Mouse (Mus musculus): ENCODE data around the gene Rab3d. TPM values are rescaled to one million over a fixed set of nuclear protein-coding genes. Genes with fewer than 3 reads are reported as not detected.

The Rab3d gene
- 10 to 100 TPM; 13.5 to 16.1 TPM for total RNA-seq (2021)

GRCm38 (mm10) chr9:21918035-21918592, at the start of gene Rab3d:
Gene Rab3d (minus strand): TSS chr9:21918192.
- peak; percentile 88 to 89 for DNase-seq (ENCODE audit: low spot score in 2 of 2)

GRCm38 (mm10) chr9:21963417-21963816, 45.4 kb upstream of the Rab3d start, which contains the start of gene Epor:
Gene Epor (minus strand): TSS chr9:21963506.
- intact Hi-C loops (cut with DNase I): loop anchor here (5.0 kb wide), 1 partner anchor 89 kb away; the partner anchor contains the start of gene Elavl3
- DNase-seq (ENCODE audit: low spot score in 2 of 2): no peak

More at GRCm38 (mm10) chr9:21918035-21918592, at the start of gene Rab3d:
- intact Hi-C loops (cut with DNase I): no loop called here

- peak; percentile 76 to 80 for DNase-seq (ENCODE audit: low spot score in 2 of 2)
- intact Hi-C loops (cut with DNase I): loop anchor here (5.0 kb wide), 1 partner anchor 90 kb away; the partner anchor contains the start of gene Elavl3
Observed at GRCm38 (mm10) chr9:21962416-21963059, 44.5 kb upstream of the Rab3d start.

GRCm38 (mm10) chr9:21962010-21962409, 44.0 kb upstream of the Rab3d start:
- DNase-seq (ENCODE audit: low spot score in 2 of 2): no peak
- intact Hi-C loops (cut with DNase I): loop anchor here (5.0 kb wide), 1 partner anchor 90 kb away; the partner anchor contains the start of gene Elavl3

- intact Hi-C loops (cut with DNase I): loop anchor here (5.0 kb wide), 1 partner anchor 91 kb away; the partner anchor contains the start of gene Elavl3
Observed at GRCm38 (mm10) chr9:21961366-21961980, 43.5 kb upstream of the Rab3d start.

GRCm38 (mm10) chr9:21960558-21961208, 42.7 kb upstream of the Rab3d start:
- no peak for DNase-seq (ENCODE audit: low spot score in 2 of 2)

More at GRCm38 (mm10) chr9:21961366-21961980, 43.5 kb upstream of the Rab3d start:
- no peak for DNase-seq (ENCODE audit: low spot score in 2 of 2)

GRCm38 (mm10) chr9:21960135-21960534, 42.1 kb upstream of the Rab3d start:
- intact Hi-C loops (cut with DNase I): loop anchor here (5.0 kb wide), 1 partner anchor 92 kb away; the partner anchor contains the start of gene Elavl3
- DNase-seq (ENCODE audit: low spot score in 2 of 2): no peak

More at GRCm38 (mm10) chr9:21960558-21961208, 42.7 kb upstream of the Rab3d start:
- intact Hi-C loops (cut with DNase I): loop anchor here (5.0 kb wide), 1 partner anchor 92 kb away; the partner anchor contains the start of gene Elavl3

GRCm38 (mm10) chr9:21959244-21959643, 41.3 kb upstream of the Rab3d start:
- DNase-seq (ENCODE audit: low spot score in 2 of 2): no peak
- intact Hi-C loops (cut with DNase I): no loop called here

- no peak for DNase-seq (ENCODE audit: low spot score in 2 of 2)
- intact Hi-C loops (cut with DNase I): no loop called here
Observed at GRCm38 (mm10) chr9:21958372-21958771, 40.4 kb upstream of the Rab3d start.

GRCm38 (mm10) chr9:21955570-21956281, 37.7 kb upstream of the Rab3d start, which contains the start of gene Swsap1:
Gene Swsap1 (plus strand): TSS chr9:21955755.
- intact Hi-C loops (cut with DNase I): loop anchor here (2.0 kb wide), 1 partner anchor 47 kb away; the partner anchor contains the start of genes Ccdc151 and Prkcsh
- peak; percentile 99 to 100 for DNase-seq (ENCODE audit: low spot score in 2 of 2)

GRCm38 (mm10) chr9:21955225-21955569, 37.2 kb upstream of the Rab3d start:
- no peak for DNase-seq (ENCODE audit: low spot score in 2 of 2)
- intact Hi-C loops (cut with DNase I): loop anchor here (2.0 kb wide), 1 partner anchor 48 kb away; the partner anchor contains the start of genes Ccdc151 and Prkcsh

GRCm38 (mm10) chr9:21954635-21955034, 36.6 kb upstream of the Rab3d start:
- DNase-seq (ENCODE audit: low spot score in 2 of 2): no peak
- intact Hi-C loops (cut with DNase I): loop anchor here (2.0 kb wide), 1 partner anchor 48 kb away; the partner anchor contains the start of genes Ccdc151 and Prkcsh

- intact Hi-C loops (cut with DNase I): loop anchor here (2.0 kb wide), 1 partner anchor 17 kb away; the partner anchor contains the start of gene Plppr2
- DNase-seq (ENCODE audit: low spot score in 2 of 2): peak; percentile 54 to 66
Observed at GRCm38 (mm10) chr9:21953600-21953999, 35.6 kb upstream of the Rab3d start.

- DNase-seq (ENCODE audit: low spot score in 2 of 2): no peak
- intact Hi-C loops (cut with DNase I): loop anchor here (2.0 kb wide), 1 partner anchor 15 kb away; the partner anchor contains the start of gene Plppr2
Observed at GRCm38 (mm10) chr9:21951977-21952376, 34.0 kb upstream of the Rab3d start.

- intact Hi-C loops (cut with DNase I): no loop called here
- DNase-seq (ENCODE audit: low spot score in 2 of 2): no peak
Observed at GRCm38 (mm10) chr9:21950322-21950721, 32.3 kb upstream of the Rab3d start.

- intact Hi-C loops (cut with DNase I): no loop called here
- no peak for DNase-seq (ENCODE audit: low spot score in 2 of 2)
Observed at GRCm38 (mm10) chr9:21948790-21949189, 30.8 kb upstream of the Rab3d start.

- intact Hi-C loops (cut with DNase I): no loop called here
Observed at GRCm38 (mm10) chr9:21948146-21948545, 30.2 kb upstream of the Rab3d start.

GRCm38 (mm10) chr9:21947540-21948130, 29.6 kb upstream of the Rab3d start:
- DNase-seq (ENCODE audit: low spot score in 2 of 2): no peak
- intact Hi-C loops (cut with DNase I): no loop called here

More at GRCm38 (mm10) chr9:21948146-21948545, 30.2 kb upstream of the Rab3d start:
- DNase-seq (ENCODE audit: low spot score in 2 of 2): no peak
